Mouse (Mus musculus) gastrocnemius, postnatal 10 days (tissue): ENCODE data around the gene Fam184a. TPM values are rescaled to one million over a fixed set of nuclear protein-coding genes. Genes with fewer than 3 reads are reported as not detected.
"Not testable (repeated sequence)": the region's sequence is repeated elsewhere in the genome, so short reads cannot be mapped to it uniquely, and the experiment has no call there.

Source experiments
- DNase-seq: peaks from one replicate; pipeline ENCODE4 v3.0.0; 2021; ENCODE audit warnings: mixed read lengths
- total RNA-seq, 2 experiments: library from RNA; stranded (reverse); gene quantifications; 2 replicates each; pipeline ENCODE4 v1.2.3; 2021

Fam184a gene
- total RNA-seq, 2 experiments from 2014 or later, result 1.1 to 2.0 TPM

DNA sequence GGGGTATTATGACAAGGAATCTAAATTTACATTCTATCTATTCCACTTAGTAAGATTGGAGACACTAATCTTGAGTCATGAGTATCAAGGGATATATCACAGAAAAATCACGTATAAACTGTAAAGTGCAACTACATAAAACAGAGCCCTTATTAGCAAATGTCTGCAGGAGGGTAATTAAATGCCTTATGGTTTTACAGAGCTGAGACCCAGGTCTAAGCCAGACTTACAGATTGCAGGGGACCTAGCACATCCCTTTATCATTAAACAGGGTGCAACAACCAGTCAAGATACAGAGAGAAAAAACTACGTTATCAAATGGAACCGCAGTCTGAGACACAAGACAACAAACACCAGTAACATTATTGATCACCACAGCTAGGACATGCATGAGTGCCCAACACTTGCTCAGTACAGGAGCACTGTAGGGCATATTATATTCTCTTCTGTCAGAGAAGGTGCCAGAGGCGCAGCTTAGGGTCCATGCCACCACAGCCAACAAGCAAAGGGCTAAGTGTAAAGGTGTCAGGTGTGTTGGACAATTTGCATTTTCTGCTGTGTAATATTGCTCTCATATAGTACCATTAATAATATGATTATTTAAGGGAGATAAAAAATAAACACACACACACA, 61.9 kb downstream of the Fam184a start:
- no peak for DNase-seq

DNA sequence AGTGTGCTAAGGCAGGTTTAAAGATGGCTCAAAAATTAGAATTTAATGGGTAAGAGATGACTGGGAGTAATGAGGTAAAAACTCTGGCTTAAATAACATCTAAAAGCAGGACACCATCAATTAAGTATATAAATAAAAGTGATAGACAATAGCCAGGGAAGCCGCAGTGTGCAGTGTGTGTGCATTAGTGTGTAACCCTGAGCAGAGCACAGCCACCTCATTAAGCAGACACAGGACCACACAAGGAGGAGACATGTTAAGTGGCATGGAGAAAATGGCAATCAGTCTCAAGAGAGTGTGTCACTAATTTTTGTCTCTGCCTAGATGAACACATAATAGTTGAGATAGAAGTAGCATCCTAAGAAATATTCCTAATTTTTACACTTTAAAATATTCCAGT, 62.4 kb downstream of the Fam184a start:
- no peak for DNase-seq

GRCm38 (mm10) chr10:53687888-53688287, 63.0 kb downstream of the Fam184a start:
- no peak for DNase-seq

DNA sequence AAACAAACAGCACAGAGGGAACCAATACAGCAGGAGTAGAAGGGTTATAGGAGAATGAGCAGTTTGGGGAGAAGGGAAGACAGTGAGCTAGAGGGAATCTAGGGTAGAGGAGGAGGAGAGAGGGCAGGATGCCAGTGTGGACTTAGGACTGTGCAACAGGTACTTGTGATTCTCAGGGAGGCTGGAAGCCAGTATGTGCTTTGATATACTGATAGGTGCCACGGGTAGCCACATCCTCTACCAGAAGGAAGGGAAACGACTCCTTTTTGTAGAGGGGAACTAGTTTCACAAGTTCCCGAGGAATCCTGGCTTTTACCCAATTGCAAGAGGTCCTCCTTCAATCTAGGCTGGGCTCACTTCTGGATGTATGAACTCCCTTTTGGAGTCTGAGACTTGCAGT, 65.1 kb downstream of the Fam184a start:
- no peak for DNase-seq

GRCm38 (mm10) chr10:53683226-53683625, 67.7 kb downstream of the Fam184a start:
- DNase-seq, result no peak

DNA sequence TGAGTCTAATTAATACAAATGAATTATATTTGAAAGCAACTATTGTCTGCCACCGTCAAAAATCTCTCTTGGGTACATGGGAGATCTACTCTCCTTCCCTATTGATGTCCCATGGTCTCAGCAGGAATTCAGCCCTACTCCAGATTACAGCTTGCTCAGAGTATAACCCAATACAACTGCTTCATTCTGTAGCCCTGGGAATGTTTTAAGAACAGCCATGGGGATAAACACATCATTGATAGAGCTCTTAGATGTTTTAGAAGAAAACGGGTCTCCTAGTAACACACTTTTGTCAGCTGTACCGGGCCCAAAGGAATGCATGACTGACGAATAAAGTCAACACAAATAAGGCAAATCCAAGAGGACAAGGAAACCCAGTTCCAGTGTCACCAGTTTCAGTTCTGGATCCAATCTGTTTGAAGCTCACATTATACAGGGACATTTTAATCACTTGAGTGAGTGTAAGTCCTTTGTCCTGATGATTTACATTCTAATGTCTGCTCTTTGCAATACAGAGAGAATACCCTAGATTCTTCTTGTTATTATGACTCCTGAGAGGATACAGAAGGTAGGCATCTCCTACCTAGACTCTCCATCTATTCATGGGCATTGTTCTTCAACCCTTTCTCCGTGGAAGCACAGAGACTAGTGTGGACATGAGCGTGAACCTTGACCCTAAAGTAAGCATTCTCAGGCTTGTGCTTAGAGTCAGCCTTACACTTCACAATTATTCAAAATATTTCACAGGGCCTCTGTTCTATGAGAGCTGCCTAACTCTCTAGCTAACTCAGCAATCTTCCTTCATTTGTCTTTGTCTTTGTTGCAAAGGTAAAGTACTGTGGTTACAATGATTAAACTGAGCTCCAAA, 71.0 kb downstream of the Fam184a start:
- DNase-seq, result no peak

DNA sequence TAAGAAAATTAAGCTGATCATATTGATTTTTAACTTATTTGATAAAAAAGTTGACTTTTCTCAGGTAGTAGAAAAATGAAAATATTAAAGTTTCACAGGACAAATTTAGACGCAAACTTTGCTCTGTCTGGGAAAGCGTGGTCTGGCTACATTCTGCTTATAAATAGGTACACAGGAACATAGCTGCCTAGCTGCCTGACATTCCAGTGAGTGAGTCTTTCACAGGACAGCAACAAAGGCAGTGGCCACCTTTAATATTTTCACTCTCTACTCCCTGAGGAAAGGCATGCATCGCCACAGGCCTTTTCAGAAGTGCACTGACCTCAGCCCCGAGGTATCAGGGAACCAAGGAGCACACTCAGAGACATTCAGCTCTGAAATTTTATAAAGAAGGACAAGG, 89.1 kb downstream of the Fam184a start:
- DNase-seq, result no peak

DNA sequence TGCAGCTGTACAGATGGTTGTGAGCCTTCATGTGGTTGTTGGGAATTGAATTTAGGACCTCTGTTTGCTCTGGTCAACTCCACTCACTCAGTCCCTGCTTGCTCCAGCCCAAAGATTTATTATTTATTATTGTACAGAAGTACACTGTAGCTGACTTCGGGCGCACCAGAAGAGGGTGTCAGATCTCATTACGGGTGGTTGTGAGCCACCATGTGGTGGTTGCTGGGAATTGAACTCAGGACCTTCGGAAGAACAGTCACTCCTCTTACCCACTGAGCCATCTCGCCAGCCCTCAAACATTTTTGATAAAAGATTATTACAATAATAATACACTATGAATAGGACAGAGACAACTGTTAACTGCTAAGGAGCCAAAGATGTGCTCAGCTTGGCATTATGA, 96.7 kb downstream of the Fam184a start:
- DNase-seq, result not testable (repeated sequence)

GRCm38 (mm10) chr10:53650683-53651082, 100.2 kb downstream of the Fam184a start:
- no peak for DNase-seq

- DNase-seq, result no peak
These were observed 109.4 kb downstream of the Fam184a start for GRCm38 (mm10) chr10:53641507-53641906.

GRCm38 (mm10) chr10:53635246-53635971, 115.5 kb downstream of the Fam184a start:
- no peak for DNase-seq

DNA sequence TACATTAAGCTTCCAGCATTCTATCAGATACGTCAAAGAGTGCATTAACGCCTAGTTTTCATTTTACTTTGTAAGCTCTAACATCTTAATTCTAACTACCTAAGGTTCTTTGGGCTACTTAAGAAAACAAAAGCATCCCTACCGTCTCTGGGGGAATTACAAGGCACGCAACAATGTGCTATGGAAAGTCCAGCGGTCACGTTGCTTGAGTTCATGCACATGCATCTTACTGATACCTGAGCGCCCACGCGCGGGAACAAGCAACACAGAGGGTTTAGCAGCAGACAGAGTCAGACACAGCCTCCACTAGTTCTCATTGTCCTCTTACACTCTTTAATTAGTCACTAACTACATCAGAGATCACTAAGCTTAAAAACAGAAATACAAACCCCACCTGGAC, 116.8 kb downstream of the Fam184a start:
- DNase-seq, result no peak

DNA sequence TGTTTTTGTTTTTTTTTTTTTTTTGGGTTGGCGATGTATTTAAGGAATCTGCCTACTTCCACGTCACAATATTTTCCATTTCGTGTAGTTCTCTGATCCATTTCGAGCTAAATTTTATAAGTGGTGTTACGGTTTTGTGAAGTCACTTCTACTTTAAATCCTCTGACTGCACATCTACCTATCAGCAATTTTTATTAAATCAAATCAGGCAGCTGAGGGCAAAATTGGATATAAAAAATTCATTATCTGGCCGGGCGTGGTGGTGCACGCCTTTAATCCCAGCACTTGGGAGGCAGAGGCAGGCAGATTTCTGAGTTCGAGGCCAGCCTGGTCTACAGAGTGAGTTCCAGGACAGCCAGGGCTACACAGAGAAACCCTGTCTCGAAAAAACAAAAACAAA, 120.6 kb downstream of the Fam184a start, which contains the start of gene Mcm9:
Gene Mcm9 (minus strand): TSS at position 101 of the 400 bp plus-strand sequence.
- DNase-seq, result not testable (repeated sequence)

GRCm38 (mm10) chr10:53629918-53630250, 121.0 kb downstream of the Fam184a start:
- peak; percentile 94 for DNase-seq

DNA sequence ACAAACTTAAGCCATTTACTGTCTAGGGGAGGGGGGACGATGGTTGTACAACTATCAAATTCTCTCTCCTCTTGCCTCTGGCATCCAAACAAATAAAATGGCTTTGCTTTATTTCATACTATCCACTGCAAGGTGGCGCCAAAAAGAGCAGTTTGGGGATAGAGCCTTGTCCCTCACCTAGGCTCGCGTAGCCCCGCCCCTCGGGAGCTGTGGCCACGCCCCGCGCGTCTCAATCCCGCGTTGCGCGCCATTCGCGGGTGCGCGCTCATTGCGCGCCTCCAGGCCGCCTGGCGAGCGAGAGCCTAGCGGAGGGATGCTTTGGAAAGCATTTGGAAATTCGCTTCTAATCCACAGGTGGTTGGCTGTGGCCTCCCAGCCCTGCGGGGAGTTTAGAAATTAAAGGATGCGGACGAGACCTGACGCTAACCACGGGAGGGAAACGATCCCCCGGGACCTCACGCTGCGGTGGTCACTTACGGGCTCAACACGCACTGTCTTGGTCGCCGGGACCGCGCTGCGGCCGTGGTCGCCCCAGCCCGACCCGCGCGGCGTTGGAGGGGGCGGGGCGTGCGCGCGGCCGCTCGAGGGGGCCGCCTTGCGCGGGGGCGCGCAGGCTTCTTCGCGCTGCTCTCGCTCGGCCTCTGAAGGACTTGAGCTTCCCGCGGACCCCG, 121.5 kb downstream of the Fam184a start:
- peak; percentile 90 for DNase-seq

- no peak for DNase-seq
These were observed 134.9 kb downstream of the Fam184a start for GRCm38 (mm10) chr10:53615850-53616616.

GRCm38 (mm10) chr10:53613955-53614354, 137.0 kb downstream of the Fam184a start:
- DNase-seq, result no peak

GRCm38 (mm10) chr10:53612172-53612571, 138.8 kb downstream of the Fam184a start:
- no peak for DNase-seq

DNA sequence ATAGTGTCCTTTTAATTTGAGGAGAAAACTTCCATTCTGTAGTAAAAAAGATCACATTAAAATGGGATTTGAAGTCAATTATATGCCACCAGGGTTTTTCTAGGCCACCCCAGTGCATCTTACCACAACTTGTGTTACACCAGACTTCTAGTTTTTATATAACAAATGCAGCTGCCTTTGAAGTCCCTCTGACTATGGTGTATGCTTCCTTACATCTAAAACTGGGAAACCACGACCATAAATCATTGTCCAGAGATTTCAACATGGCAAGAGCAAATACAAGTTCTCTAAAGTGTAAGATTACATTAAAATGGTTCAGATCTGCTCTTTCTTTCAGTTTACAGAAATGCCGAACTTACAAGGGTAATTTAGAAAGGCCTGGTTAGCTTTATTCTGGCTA, 142.6 kb downstream of the Fam184a start:
- no peak for DNase-seq

DNA sequence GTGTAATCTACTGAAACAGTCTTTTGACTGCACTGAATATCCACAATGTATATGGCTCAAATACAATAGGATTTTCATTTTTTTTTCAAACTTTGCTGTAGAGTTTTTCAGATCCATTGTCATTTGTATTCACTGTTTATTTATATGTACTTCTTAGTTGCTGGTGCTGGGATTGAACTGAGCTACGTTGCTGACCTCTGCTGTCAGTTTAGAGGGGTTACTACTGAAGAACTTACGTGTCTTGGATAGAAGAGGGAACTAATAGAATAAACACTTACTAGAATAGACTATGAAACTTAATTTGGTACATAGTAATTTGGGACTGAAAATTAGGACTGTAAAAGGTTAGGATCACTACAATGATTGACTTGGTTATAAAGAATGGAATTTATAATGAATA, 145.6 kb downstream of the Fam184a start:
- DNase-seq, result no peak

GRCm38 (mm10) chr10:53598821-53599220, 152.1 kb downstream of the Fam184a start:
- no peak for DNase-seq
